Comparison of ENCODE assay signal across 7 mouse cellular contexts in the genomic region with DNA sequence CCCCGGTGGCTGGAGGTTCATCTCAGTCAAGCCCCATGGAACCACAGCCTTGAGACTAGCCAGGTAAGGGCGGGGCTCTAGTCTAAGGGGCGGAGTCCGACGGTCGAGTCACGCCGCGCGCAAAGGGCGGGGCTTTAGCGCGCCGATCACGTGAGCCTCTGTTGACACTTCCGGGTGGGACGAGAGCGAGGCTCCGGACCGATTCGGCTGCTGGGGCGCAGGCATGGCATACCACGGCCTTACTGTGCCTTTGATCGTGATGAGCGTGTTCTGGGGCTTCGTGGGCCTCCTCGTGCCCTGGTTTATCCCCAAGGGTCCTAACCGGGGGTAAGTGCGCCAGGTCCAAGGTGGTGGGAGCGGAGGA. TPM values are rescaled to one million over a fixed set of nuclear protein-coding genes. Genes with fewer than 3 reads are reported as not detected.
DNase-seq lines count a peak whose midpoint lies in the region; ATAC-seq lines count a peak whose summit lies in the region.

No protein-coding gene starts in this region.

- under 1% methylated on average over 30 of the region's 30 CpGs for WGBS in embryonic facial prominence, embryonic 10.5 days
- WGBS in limb, embryonic 11.5 days, result under 1% methylated on average over 30 of the region's 30 CpGs
- under 1% methylated on average over 30 of the region's 30 CpGs for WGBS in midbrain, embryonic 14.5 days

- peak overlapping the region; percentile 86 for H3K27ac ChIP-seq in embryonic facial prominence, embryonic 10.5 days (replicated peaks)
- no peak overlapping the region for H3K27ac ChIP-seq in limb, embryonic 11.5 days (replicated peaks; ENCODE audit: low read depth, low read length)
- H3K27ac ChIP-seq in midbrain, embryonic 14.5 days (replicated peaks; ENCODE audit: low read depth, low read length), result peak overlapping the region; percentile 81

- peak overlapping the region; percentile 64 for H3K9ac ChIP-seq in limb, embryonic 11.5 days (ENCODE audit: low read length)
- peak overlapping the region; percentile 68 for H3K9ac ChIP-seq in midbrain, embryonic 14.5 days (replicated peaks; ENCODE audit: low read length)

- H3K4me3 ChIP-seq in embryonic facial prominence, embryonic 10.5 days, result peak overlapping the region; percentile 92
- peak overlapping the region; percentile 75 for H3K4me3 ChIP-seq in limb, embryonic 11.5 days (ENCODE audit: low read depth, low read length)
- H3K4me3 ChIP-seq in midbrain, embryonic 14.5 days (replicated peaks; ENCODE audit: low read depth, low read length), result peak overlapping the region; percentile 68

- peaks cover 17% of the 10 kb centered on the region for H3K4me1 ChIP-seq in embryonic facial prominence, embryonic 10.5 days
- no peaks in the 10 kb centered on the region for H3K4me1 ChIP-seq in limb, embryonic 11.5 days (ENCODE audit: control insufficient read depth, insufficient read depth, low read length)
- H3K4me1 ChIP-seq in midbrain, embryonic 14.5 days (ENCODE audit: control insufficient read depth, insufficient read depth, low read length), result peaks cover 14% of the 10 kb centered on the region

- no peaks in the 10 kb centered on the region for H3K27me3 ChIP-seq in embryonic facial prominence, embryonic 10.5 days (replicated peaks; ENCODE audit: low read depth, poor library complexity, severe bottlenecking)
- H3K27me3 ChIP-seq in limb, embryonic 11.5 days (ENCODE audit: control insufficient read depth, insufficient read depth, low read length), result no peaks in the 10 kb centered on the region
- no peaks in the 10 kb centered on the region for H3K27me3 ChIP-seq in midbrain, embryonic 14.5 days (ENCODE audit: control insufficient read depth, insufficient read depth, low read length)

- H3K36me3 ChIP-seq in embryonic facial prominence, embryonic 10.5 days (replicated peaks), result peaks cover 11% of the 10 kb centered on the region
- H3K36me3 ChIP-seq in limb, embryonic 11.5 days (ENCODE audit: control insufficient read depth, insufficient read depth, low read length), result no peaks in the 10 kb centered on the region; the same call in 1 of the 2 replicates
- H3K36me3 ChIP-seq in midbrain, embryonic 14.5 days (ENCODE audit: control insufficient read depth, insufficient read depth, low read length), result no peaks in the 10 kb centered on the region

- no peaks in the 10 kb centered on the region for H3K9me3 ChIP-seq in embryonic facial prominence, embryonic 10.5 days
- no peaks in the 10 kb centered on the region for H3K9me3 ChIP-seq in limb, embryonic 11.5 days (ENCODE audit: control insufficient read depth, low read length)
- H3K9me3 ChIP-seq in midbrain, embryonic 14.5 days (ENCODE audit: control insufficient read depth, low read length), result no peaks in the 10 kb centered on the region

- DNase-seq in adrenal gland, postnatal 10 days, result peak; percentile 94
- DNase-seq in embryonic facial prominence, embryonic 10.5 days (ENCODE audit: low spot score), result peak; percentile 92
- peak; percentile 99 for DNase-seq in heart, adult 11 months
- DNase-seq in kidney, adult 18-20 months, result peak; percentile 94
- DNase-seq in limb, embryonic 11.5 days (ENCODE audit: low spot score), result peak; percentile 91
- DNase-seq in midbrain, embryonic 14.5 days, result peak; percentile 96
- DNase-seq in spleen, adult 18-20 months, result peak; percentile 86 to 94

- peak; percentile 90 for ATAC-seq in limb, embryonic 11.5 days (ENCODE audit: insufficient number of reproducible peaks, low FRiP score, low TSS enrichment, low read depth)
- ATAC-seq in midbrain, embryonic 14.5 days (ENCODE audit: low FRiP score, low TSS enrichment), result peak; percentile 96

- peak overlapping the region; percentile 60 for H3K4me2 ChIP-seq in limb, embryonic 11.5 days (ENCODE audit: low read depth, severe bottlenecking)
- peak overlapping the region; percentile 59 for H3K4me2 ChIP-seq in midbrain, embryonic 14.5 days (ENCODE audit: low read length)

RNA-seq across cellular contexts. Expression of gene Atp6v0e, which starts 13.2 kb away (rescaled TPM):
- total RNA-seq in adrenal gland, postnatal 10 days (2021), result 100 to 1,000 TPM; 180 to 190 TPM
- polyA plus RNA-seq in embryonic facial prominence, embryonic 10.5 days (2016; fragmentation: Nextera tagmentation; extraction: Ambion mirVana), result 118 and 120 TPM in 2 replicates
- polyA plus RNA-seq in limb, embryonic 11.5 days (2014; fragmentation: Nextera tagmentation; extraction: Ambion mirVana), result 96.6 and 101 TPM in 2 replicates
- polyA plus RNA-seq in midbrain, embryonic 14.5 days (2014; fragmentation: Nextera tagmentation; extraction: Ambion mirVana), result 85.5 and 90.5 TPM in 2 replicates

RNA-seq across cellular contexts. Expression of gene Crebrf, which starts 39.2 kb away (rescaled TPM):
- total RNA-seq in adrenal gland, postnatal 10 days (2021), result 10 to 100 TPM; 48.8 to 55.6 TPM
- 3.1 and 4.7 TPM in 2 replicates for polyA plus RNA-seq in embryonic facial prominence, embryonic 10.5 days (2016; fragmentation: Nextera tagmentation; extraction: Ambion mirVana)
- polyA plus RNA-seq in limb, embryonic 11.5 days (2014; fragmentation: Nextera tagmentation; extraction: Ambion mirVana), result 1.9 and 2.5 TPM in 2 replicates
- 12.9 and 18.1 TPM in 2 replicates for polyA plus RNA-seq in midbrain, embryonic 14.5 days (2014; fragmentation: Nextera tagmentation; extraction: Ambion mirVana)
